Mouse (Mus musculus) CH12.LX (cell line): ENCODE measurements around the gene Alcam.

Source experiments
- CHD2 ChIP-seq: IDR thresholded peaks from 2 replicates; pipeline ENCODE4 v1.6.1; 2011; ENCODE audit warnings: low read length, improper control_type of control experiment
- CTCF ChIP-seq, 2 experiments: IDR thresholded peaks in 1 of 2; conservative IDR thresholded peaks in 1 of 2; 2 replicates each; pipeline ENCODE4 v1.5.1; 2011 to 2012; ENCODE audit warnings: low read depth in 2 of 2, low read length in 2 of 2, improper control_type of control experiment in 1 of 2, inconsistent platforms in 1 of 2, mild to moderate bottlenecking in 1 of 2, moderate library complexity in 1 of 2
- E2F4 ChIP-seq: IDR thresholded peaks from 2 replicates; pipeline ENCODE4 v1.6.1; 2011; ENCODE audit warnings: low read depth, low read length, improper control_type of control experiment; ENCODE audit not compliant: insufficient replicate concordance
- EP300 ChIP-seq: IDR thresholded peaks from 2 replicates; pipeline ENCODE4 v1.6.1; 2011; ENCODE audit warnings: low read length, improper control_type of control experiment
- ETS1 ChIP-seq: conservative IDR thresholded peaks from 2 replicates; pipeline ENCODE4 v1.6.1; 2012; ENCODE audit warnings: low read depth, mild to moderate bottlenecking, inconsistent platforms, low read length, improper control_type of control experiment, moderate library complexity
- MAZ ChIP-seq: IDR thresholded peaks from 2 replicates; pipeline ENCODE4 v1.6.1; 2012; ENCODE audit warnings: low read depth, mild to moderate bottlenecking, inconsistent platforms, low read length, improper control_type of control experiment, moderate library complexity
- MEF2A ChIP-seq: IDR thresholded peaks from 2 replicates; pipeline ENCODE4 v1.6.1; 2014; ENCODE audit warnings: low read depth, mild to moderate bottlenecking, inconsistent platforms, low read length, improper control_type of control experiment, borderline replicate concordance
- NELFE ChIP-seq: IDR thresholded peaks from 2 replicates; pipeline ENCODE4 v1.6.1; 2011; ENCODE audit warnings: low read depth, low read length, improper control_type of control experiment
- NRF1 ChIP-seq: IDR thresholded peaks from 2 replicates; pipeline ENCODE4 v1.6.1; 2014; ENCODE audit warnings: low read depth, mild to moderate bottlenecking, inconsistent platforms, low read length, improper control_type of control experiment, moderate library complexity
- POLR2A ChIP-seq: IDR thresholded peaks from 2 replicates; pipeline ENCODE4 v1.6.1; 2011; ENCODE audit warnings: low read depth, mild to moderate bottlenecking, improper control_type of control experiment, low read length
- RAD21 ChIP-seq: IDR thresholded peaks from 2 replicates; pipeline ENCODE4 v1.6.1; 2011; ENCODE audit warnings: low read depth, mild to moderate bottlenecking, low read length, improper control_type of control experiment, moderate library complexity
- ZC3H11A ChIP-seq: IDR thresholded peaks from 2 replicates; pipeline ENCODE4 v1.6.1; 2012; ENCODE audit warnings: low read depth, mild to moderate bottlenecking, inconsistent platforms, low read length, improper control_type of control experiment

DNA sequence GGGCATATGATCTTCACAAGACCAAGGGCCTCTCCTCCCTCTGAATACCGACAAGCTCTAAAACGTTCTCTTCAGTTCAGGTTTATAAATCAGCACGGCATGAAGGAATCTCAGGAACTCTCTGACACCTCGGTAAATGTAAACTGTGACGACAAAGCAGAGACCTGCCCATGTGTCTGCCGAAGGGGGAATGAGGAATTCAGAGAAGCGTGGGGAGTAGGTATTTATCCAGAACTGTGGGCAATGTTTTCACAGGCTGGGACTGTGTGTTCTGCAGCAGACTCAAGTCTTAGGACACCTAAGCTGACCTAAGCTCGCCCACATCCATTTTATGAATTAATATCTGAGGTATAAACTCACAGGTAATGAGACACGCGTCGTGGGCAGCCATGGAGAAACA, 20.7 kb downstream of the Alcam start:
- TF ChIP-seq CTCF (conservative IDR thresholded peaks at IDR 0.05 in 1 of 2, IDR thresholded peaks at IDR 0.05 in 1 of 2; ENCODE audit: low read depth in 2 of 2, low read length in 2 of 2) (no peak), POLR2A (no peak), ETS1 (no peak), ZC3H11A (no peak), MEF2A (no peak), NRF1 (no peak), NELFE (no peak), RAD21 (no peak), CHD2 (no peak), MAZ (no peak), EP300 (no peak), E2F4 (no peak)
